Mouse (Mus musculus) thymus, adult 2 months (tissue): ENCODE measurements around the gene Coq2.

ENCODE experiments used
- CTCF ChIP-seq: fragments of 200-500 bp; IDR thresholded peaks from 2 replicates; pipeline ENCODE4 v1.5.1; 2012; ENCODE audit warnings: mild to moderate bottlenecking, control low read depth, low read length, moderate library complexity, borderline replicate concordance; ENCODE audit not compliant: control insufficient read depth, poor library complexity, insufficient read depth; ENCODE audit errors: extremely low read depth
- POLR2A ChIP-seq: fragments of 200-500 bp; IDR thresholded peaks from 2 replicates; pipeline ENCODE4 v1.6.1; 2012; ENCODE audit warnings: mild to moderate bottlenecking, low read length, control low read depth, moderate library complexity; ENCODE audit not compliant: control insufficient read depth, poor library complexity, insufficient read depth; ENCODE audit errors: extremely low read depth

- TF ChIP-seq POLR2A: no peak
- no peak for TF ChIP-seq CTCF
Measured at GRCm38 (mm10) chr5:100634885-100635478, 40.0 kb downstream of the Coq2 start.
